8 mouse cellular contexts compared by ENCODE assay signal in genomic region chr1:134078802-134079476, GRCm38 (mm10). TPM values are rescaled to one million over a fixed set of nuclear protein-coding genes. Genes with fewer than 3 reads are reported as not detected.
DNase-seq lines count a peak whose midpoint lies in the region; ATAC-seq and TF ChIP-seq lines count a peak whose summit lies in the region.

TSS of gene Btg2 (minus strand) at chr1:134079120.

- peaks cover 7% of the 10 kb centered on the region; the same call in 1 of the 2 replicates for H3K4me1 ChIP-seq in bone marrow, adult 2 months (ENCODE audit: control insufficient read depth, insufficient read depth, low read length)
- H3K4me1 ChIP-seq in embryonic facial prominence, embryonic 15.5 days: peaks cover 51% of the 10 kb centered on the region
- H3K4me1 ChIP-seq in kidney, embryonic 15.5 days: peaks cover 63% of the 10 kb centered on the region

- TF ChIP-seq POLR2A in bone marrow, adult 2 months (IDR thresholded peaks at IDR 0.05; ENCODE audit: borderline replicate concordance, control insufficient read depth, low read depth, low read length): peak; percentile 100

- no peaks in the 10 kb centered on the region for H3K9me3 ChIP-seq in embryonic facial prominence, embryonic 15.5 days (replicated peaks)
- H3K9me3 ChIP-seq in kidney, embryonic 15.5 days (replicated peaks): no peaks in the 10 kb centered on the region

- TF ChIP-seq CTCF in bone marrow, adult 2 months (IDR thresholded peaks at IDR 0.05; ENCODE audit: control insufficient read depth, insufficient read depth, low read length): peak; percentile 16; the same call in 1 of the 2 replicates

- peak within 1 kb of the TSS; percentile 87 for H3K4me2 ChIP-seq in embryonic facial prominence, embryonic 15.5 days (replicated peaks)
- H3K4me2 ChIP-seq in kidney, embryonic 15.5 days: peak within 1 kb of the TSS; percentile 81

- ATAC-seq in embryonic facial prominence, embryonic 15.5 days (ENCODE audit: insufficient number of reproducible peaks, low FRiP score, low TSS enrichment, low read depth): peak; percentile 92
- ATAC-seq in kidney, embryonic 15.5 days (replicated peaks; ENCODE audit: low FRiP score): peak; percentile 96
- ATAC-seq in monocyte, adult 5-6 weeks (replicated peaks; ENCODE audit: insufficient number of reproducible peaks, low FRiP score, low TSS enrichment, poor library complexity, severe bottlenecking): peak; percentile 78

- 0 out of 2 replicates have a peak, but pooled peaks cover 6% of the 10 kb centered on the region for H3K36me3 ChIP-seq in embryonic facial prominence, embryonic 15.5 days
- peaks cover 15% of the 10 kb centered on the region for H3K36me3 ChIP-seq in kidney, embryonic 15.5 days

- under 1% methylated on average over 59 of the region's 62 CpGs for WGBS in bone marrow, adult 2 months
- WGBS in embryonic facial prominence, embryonic 15.5 days: under 1% methylated on average over 61 of the region's 62 CpGs
- WGBS in kidney, embryonic 15.5 days: under 1% methylated on average over 44 of the region's 62 CpGs

- H3K27ac ChIP-seq in bone marrow, adult 2 months (ENCODE audit: control insufficient read depth, insufficient read depth, low read depth, low read length, poor library complexity): peak within 1 kb of the TSS; percentile 91
- peak within 1 kb of the TSS; percentile 83 for H3K27ac ChIP-seq in embryonic facial prominence, embryonic 15.5 days (replicated peaks)
- H3K27ac ChIP-seq in kidney, embryonic 15.5 days: peak within 1 kb of the TSS; percentile 89

- H3K4me3 ChIP-seq in bone marrow, adult 2 months (replicated peaks; ENCODE audit: control insufficient read depth, low read depth, low read length): peak within 1 kb of the TSS; percentile 80
- peak within 1 kb of the TSS; percentile 79 for H3K4me3 ChIP-seq in embryonic facial prominence, embryonic 15.5 days (replicated peaks)
- H3K4me3 ChIP-seq in kidney, embryonic 15.5 days (replicated peaks): peak within 1 kb of the TSS; percentile 64

- DNase-seq in 416B (ENCODE audit: low read depth): peak; percentile 94
- peak; percentile 98 to 99 for DNase-seq in heart, adult 9 months (ENCODE audit: low spot score in 2 of 2)
- DNase-seq in liver: peak; percentile 99
- DNase-seq in spleen, postnatal 4 days (ENCODE audit: low spot score in 2 of 2): peak; percentile 98 to 99

- H3K27me3 ChIP-seq in embryonic facial prominence, embryonic 15.5 days: no peaks in the 10 kb centered on the region
- H3K27me3 ChIP-seq in kidney, embryonic 15.5 days: no peaks in the 10 kb centered on the region

- H3K9ac ChIP-seq in embryonic facial prominence, embryonic 15.5 days: peak within 1 kb of the TSS; percentile 88
- H3K9ac ChIP-seq in kidney, embryonic 15.5 days: peak within 1 kb of the TSS; percentile 67

RNA-seq across cellular contexts. Expression of gene Btg2, which starts in this region (rescaled TPM):
- 79.9 and 89.5 TPM in 2 replicates for polyA plus RNA-seq in bone marrow, adult 2 months (2011; ENCODE audit: insufficient read depth, insufficient read length, low replicate concordance, missing spikeins)
- polyA plus RNA-seq in embryonic facial prominence, embryonic 15.5 days (2015; fragmentation: Nextera tagmentation; extraction: Ambion mirVana): 39.9 and 41.3 TPM in 2 replicates
- 31.1 and 32.2 TPM in 2 replicates for polyA plus RNA-seq in kidney, embryonic 15.5 days (2015; fragmentation: Nextera tagmentation; extraction: Ambion mirVana)
- 390 to 783 TPM (median 430 TPM) in 3 replicates for total RNA-seq in monocyte, adult 5-6 weeks (2017)

Comparison
In these comparisons a context has a peak if more than half of its experiments do, and no peak if none do; other contexts are left out.
1. Peak in every context shown above with its lines: DNase-seq, ATAC-seq, H3K4me3 ChIP-seq and H3K27ac ChIP-seq.